Mouse (Mus musculus): ENCODE data around the gene Tmem208.

DNA sequence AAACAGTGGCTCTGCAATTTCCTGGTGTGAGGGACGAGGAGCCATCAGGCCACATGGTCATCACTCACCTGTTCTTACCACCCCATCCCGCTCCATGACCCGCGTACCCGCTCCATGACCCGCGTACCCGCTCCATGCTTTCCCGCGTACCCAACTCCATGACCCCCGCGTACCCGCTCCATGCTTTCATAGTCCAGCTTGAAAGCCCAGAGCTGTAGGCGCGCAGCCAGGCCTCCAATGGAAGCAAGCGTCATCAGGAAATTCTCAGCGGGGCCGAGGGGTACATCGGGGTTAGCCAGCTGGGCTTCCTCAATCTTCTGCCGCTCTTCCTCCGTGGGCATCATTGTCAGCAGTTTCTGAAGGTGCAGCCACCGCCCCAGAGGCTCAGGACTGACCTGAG lies 5.3 kb downstream of the Tmem208 start:
- TF ChIP-seq CTCF (IDR thresholded peaks at IDR 0.05; ENCODE audit: borderline replicate concordance, control insufficient read depth, extremely low read depth, insufficient read depth, low read length, poor library complexity) (no peak), POLR2A (IDR thresholded peaks at IDR 0.05; ENCODE audit: control insufficient read depth, extremely low read depth, insufficient read depth, low read length, poor library complexity) (no peak)

Measured in thymus, adult 2 months (tissue).